Mouse (Mus musculus): ENCODE data around the gene Nol9. TPM values are rescaled to one million over a fixed set of nuclear protein-coding genes. Genes with fewer than 3 reads are reported as not detected.

The Nol9 gene
- 24.9 and 27.4 TPM in 2 replicates for polyA plus RNA-seq (2012; rRNA removed)

DNA sequence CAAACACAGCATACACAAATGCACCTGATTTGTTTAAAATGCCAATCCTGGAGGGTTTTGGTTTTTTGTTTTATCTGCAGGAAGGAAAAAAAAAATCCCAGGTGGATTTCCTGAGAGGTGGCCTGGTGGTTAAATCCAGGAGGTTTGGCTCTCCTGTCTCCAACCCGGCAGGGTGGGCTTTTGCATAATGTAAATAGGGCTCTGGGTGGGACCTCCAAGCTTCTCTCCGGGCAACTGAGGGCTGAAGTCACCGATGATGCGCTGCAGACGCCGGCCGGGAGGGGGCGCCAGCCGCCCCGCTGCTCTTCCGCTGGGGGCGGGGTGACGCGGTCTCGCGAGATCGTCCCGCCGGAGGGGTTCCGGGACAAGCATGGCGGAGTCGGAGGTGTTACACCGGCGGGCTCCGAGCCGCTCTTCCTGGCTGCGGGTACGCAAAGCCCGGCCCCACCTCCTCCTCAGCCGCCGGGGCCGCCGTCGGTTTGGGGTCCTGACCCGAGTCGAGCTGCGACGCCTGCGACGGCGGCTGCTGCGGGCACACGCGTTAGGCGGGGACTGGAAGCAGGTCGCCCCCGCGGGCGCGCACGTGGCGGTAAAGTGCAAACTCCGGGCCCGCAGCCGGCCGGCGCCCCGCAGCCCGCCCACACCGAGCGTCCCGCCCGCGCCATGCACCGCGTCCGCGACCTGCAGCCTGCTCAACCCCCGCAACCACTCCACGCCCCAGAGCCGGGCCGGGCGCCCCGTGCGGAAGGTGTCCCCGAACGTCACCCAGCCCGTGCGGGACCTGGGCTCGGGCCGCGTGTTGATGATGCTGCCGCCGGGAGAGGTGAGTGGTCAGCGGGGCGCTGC is at the start of gene Nol9:
Gene Nol9 (plus strand): TSS at position 337 of the 846 bp plus-strand sequence.

GRCm38 (mm10) chr4:151996173-151996950 is 42.8 kb upstream of the Nol9 start, which contains the start of gene Phf13:
Phf13 (minus strand) TSS chr4:151996258.

GRCm38 (mm10) chr4:152008622-152009075 is 30.5 kb upstream of the Nol9 start, which contains the start of gene Klhl21:
Klhl21 (plus strand) TSS chr4:152008803.

GRCm38 (mm10) chr4:152027524-152027923 is 11.6 kb upstream of the Nol9 start, which contains the start of gene Zbtb48:
Zbtb48 (minus strand) TSS chr4:152027671.

GRCm38 (mm10) chr4:152038225-152038984 is 716 bp upstream of the Nol9 start, which contains the start of gene Tas1r1:
Tas1r1 (minus strand) TSS chr4:152038568.

DNA sequence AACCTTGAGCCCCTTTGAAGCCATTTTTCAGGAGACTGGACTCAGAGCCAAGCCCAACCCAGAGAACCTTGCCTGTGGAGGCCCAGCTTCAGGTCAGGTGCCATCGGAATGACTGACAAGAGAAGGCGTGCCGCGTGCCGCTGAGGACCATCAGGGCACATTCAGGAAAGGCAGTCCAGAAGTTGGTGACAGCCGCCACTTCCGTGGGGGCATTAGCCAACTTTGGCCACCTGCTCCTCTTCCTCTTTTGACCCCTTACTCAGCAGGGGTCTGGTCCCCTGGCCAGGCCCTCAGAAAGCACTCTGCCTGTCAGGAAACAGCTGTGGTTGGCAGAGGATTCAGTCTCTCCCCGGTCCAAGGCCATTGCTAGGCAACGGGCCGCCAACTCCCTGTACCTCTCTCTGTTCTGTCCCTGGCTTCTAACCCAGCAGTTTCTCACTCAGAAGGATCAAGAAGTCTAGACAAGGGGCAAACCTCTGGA is 33.0 kb downstream of the Nol9 start, which contains the start of gene Plekhg5:
Gene Plekhg5 (plus strand): TSS at position 378 of the 481 bp plus-strand sequence.

Other genes with a start within 250 kb of the Nol9 start
- 68.7 and 69.7 TPM in 2 replicates for gene Camta1, start 177.4 kb upstream of the Nol9 start, polyA plus RNA-seq (2012; rRNA removed)
- 75.0 and 80.4 TPM in 2 replicates for gene Dnajc11, start 105.6 kb upstream of the Nol9 start, polyA plus RNA-seq (2012; rRNA removed)
- gene Thap3, start 50.3 kb upstream of the Nol9 start, polyA plus RNA-seq (2012; rRNA removed), result 43.1 and 43.7 TPM in 2 replicates
- gene Phf13, start 43.1 kb upstream of the Nol9 start, polyA plus RNA-seq (2012; rRNA removed), result 17.8 and 20.3 TPM in 2 replicates
- gene Klhl21, start 30.5 kb upstream of the Nol9 start, polyA plus RNA-seq (2012; rRNA removed), result 3.0 and 6.0 TPM in 2 replicates
- gene Zbtb48, start 11.7 kb upstream of the Nol9 start, polyA plus RNA-seq (2012; rRNA removed), result 34.9 and 39.6 TPM in 2 replicates
- 0.41 TPM in 2 replicates for gene Tas1r1, start 753 bp upstream of the Nol9 start, polyA plus RNA-seq (2012; rRNA removed)
- 14.2 and 17.7 TPM in 2 replicates for gene Plekhg5, start 33.2 kb downstream of the Nol9 start, polyA plus RNA-seq (2012; rRNA removed)
- 4.1 and 4.5 TPM in 2 replicates for gene Tnfrsf25, start 76.6 kb downstream of the Nol9 start, polyA plus RNA-seq (2012; rRNA removed)
- 0.28 and 1.1 TPM in 2 replicates for gene Espn, start 113.0 kb downstream of the Nol9 start, polyA plus RNA-seq (2012; rRNA removed)
- not detected in 2 replicates for gene Hes2, start 119.5 kb downstream of the Nol9 start, polyA plus RNA-seq (2012; rRNA removed)
- 184 and 213 TPM in 2 replicates for gene Acot7, start 138.8 kb downstream of the Nol9 start, polyA plus RNA-seq (2012; rRNA removed)
- gene Gpr153, start 234.9 kb downstream of the Nol9 start, polyA plus RNA-seq (2012; rRNA removed), result 24.8 and 36.0 TPM in 2 replicates